Mouse (Mus musculus) liver, postnatal 0 days (tissue): ENCODE measurements at regions not wholly inside any gene's neighbourhood (a gene's known extent, or its start where the extent isn't known, plus 50 kb on each side); places are given as distances from the start of the nearest gene placed in this dataset.

ENCODE experiments used
- CTCF ChIP-seq: sonication (generic); IDR thresholded peaks from 2 replicates; pipeline ENCODE4 v1.5.1; 2016; ENCODE audit warnings: antibody characterized with exemption, low read depth
- EP300 ChIP-seq: IDR thresholded peaks from 2 replicates; pipeline ENCODE4 v1.6.1; 2016; ENCODE audit warnings: antibody characterized with exemption, low read depth, mild to moderate bottlenecking

DNA sequence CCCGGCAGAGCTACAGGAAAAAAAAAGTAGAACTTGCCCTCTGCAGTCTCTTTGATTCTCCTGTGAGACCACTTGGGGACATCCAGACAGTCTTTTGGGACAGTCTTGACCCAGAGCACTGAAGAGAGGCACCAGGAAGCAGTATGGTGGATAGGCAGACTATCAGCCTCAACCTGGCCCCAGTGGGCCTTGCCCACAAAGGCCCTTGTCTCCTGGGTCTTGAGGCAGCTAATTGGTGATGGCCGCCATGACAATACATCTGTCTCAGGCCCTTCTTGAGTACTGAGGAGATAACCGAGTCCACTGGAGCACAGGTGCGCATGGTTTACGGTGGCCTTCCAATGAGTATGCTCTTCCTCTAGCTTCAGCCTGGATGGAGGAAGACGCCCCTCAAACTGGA, 170.6 kb upstream of the Rpl34 start:
- TF ChIP-seq CTCF = no peak
- no peak for TF ChIP-seq EP300
